Mouse (Mus musculus) cortical plate, adult 2 months (tissue): ENCODE measurements around the gene Lrrfip2.

Experiments used
- CTCF ChIP-seq: fragments of 200-500 bp; IDR thresholded peaks from 2 replicates; pipeline ENCODE4 v1.5.1; 2011; ENCODE audit warnings: mild to moderate bottlenecking, control low read depth, low read length; ENCODE audit not compliant: insufficient read depth; ENCODE audit errors: extremely low read depth
- POLR2A ChIP-seq: fragments of 200-500 bp; IDR thresholded peaks from 2 replicates; pipeline ENCODE4 v1.6.1; 2011; ENCODE audit warnings: mild to moderate bottlenecking, low read length, control low read depth; ENCODE audit not compliant: insufficient read depth; ENCODE audit errors: extremely low read depth

- TF ChIP-seq CTCF (no peak), POLR2A (no peak)
Measured at GRCm38 (mm10) chr9:111143387-111143786, 26.0 kb downstream of the Lrrfip2 start.
